Mouse (Mus musculus): ENCODE measurements around the gene Dock9. TPM values are rescaled to one million over a fixed set of nuclear protein-coding genes. Genes with fewer than 3 reads are reported as not detected.

Dock9 gene
- polyA plus RNA-seq, 1 experiment from 2014 or later = 11.1 TPM

- no peak for TF ChIP-seq CTCF (IDR thresholded peaks at IDR 0.05; ENCODE audit: low read depth)
- Histone ChIP-seq H3K4me1 (replicated peaks; ENCODE audit: insufficient read depth, low read length) (peaks cover 9% of the 10 kb centered on the region; the same call in 1 of the 2 replicates), H3K4me3 (replicated peaks; ENCODE audit: low read depth, low read length) (no peak overlapping the region), H3K27ac (no peak overlapping the region), H3K9me3 (replicated peaks; ENCODE audit: low read length) (no peaks in the 10 kb centered on the region), H3K9ac (ENCODE audit: low read depth, low read length) (no peak overlapping the region), H3K27me3 (ENCODE audit: insufficient read depth, low read length) (no peaks in the 10 kb centered on the region), H3K36me3 (ENCODE audit: insufficient read depth, low read length) (no peaks in the 10 kb centered on the region), H3K4me2 (ENCODE audit: low read length) (no peak overlapping the region)
- DNase-seq (ENCODE audit: low spot score) = no peak
- no peak for ATAC-seq (replicated peaks; ENCODE audit: low FRiP score, low read depth)
- WGBS = 49% methylated on average over 3 of the region's 3 CpGs
Observed at GRCm38 (mm10) chr14:121592890-121593289, 204.7 kb downstream of the Dock9 start.

DNA sequence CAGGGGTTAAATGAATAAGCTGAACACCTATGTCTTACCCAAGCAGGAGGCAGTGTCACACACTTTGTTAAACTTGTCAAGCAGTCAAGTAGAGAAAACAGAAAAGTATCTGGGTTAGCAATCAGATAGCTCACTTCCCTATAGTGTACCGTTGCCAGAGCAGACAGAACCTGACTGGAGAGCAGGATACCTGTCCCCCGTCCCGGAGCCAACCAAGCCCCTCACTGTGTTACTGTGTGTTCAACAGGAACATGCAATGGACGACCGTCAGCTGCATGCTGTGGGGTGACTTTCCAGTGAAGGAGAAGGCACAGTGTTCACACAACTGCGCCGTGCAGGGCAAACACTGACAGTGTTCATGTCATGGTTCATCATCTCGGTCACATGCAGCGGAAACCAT lies 205.3 kb downstream of the Dock9 start:
- no peak overlapping the region for H3K9ac ChIP-seq (ENCODE audit: low read depth, low read length)
- no peaks in the 10 kb centered on the region for H3K36me3 ChIP-seq (ENCODE audit: insufficient read depth, low read length)
- no peaks in the 10 kb centered on the region for H3K27me3 ChIP-seq (ENCODE audit: insufficient read depth, low read length)
- WGBS = 52% methylated on average over 9 of the region's 9 CpGs
- no peak for DNase-seq (ENCODE audit: low spot score)
- no peak for TF ChIP-seq CTCF (IDR thresholded peaks at IDR 0.05; ENCODE audit: low read depth)
- peaks cover 9% of the 10 kb centered on the region; the same call in 1 of the 2 replicates for H3K4me1 ChIP-seq (replicated peaks; ENCODE audit: insufficient read depth, low read length)
- no peak overlapping the region for H3K4me2 ChIP-seq (ENCODE audit: low read length)
- no peak for ATAC-seq (replicated peaks; ENCODE audit: low FRiP score, low read depth)
- no peaks in the 10 kb centered on the region for H3K9me3 ChIP-seq (replicated peaks; ENCODE audit: low read length)
- no peak overlapping the region for H3K4me3 ChIP-seq (replicated peaks; ENCODE audit: low read depth, low read length)
- no peak overlapping the region for H3K27ac ChIP-seq

DNA sequence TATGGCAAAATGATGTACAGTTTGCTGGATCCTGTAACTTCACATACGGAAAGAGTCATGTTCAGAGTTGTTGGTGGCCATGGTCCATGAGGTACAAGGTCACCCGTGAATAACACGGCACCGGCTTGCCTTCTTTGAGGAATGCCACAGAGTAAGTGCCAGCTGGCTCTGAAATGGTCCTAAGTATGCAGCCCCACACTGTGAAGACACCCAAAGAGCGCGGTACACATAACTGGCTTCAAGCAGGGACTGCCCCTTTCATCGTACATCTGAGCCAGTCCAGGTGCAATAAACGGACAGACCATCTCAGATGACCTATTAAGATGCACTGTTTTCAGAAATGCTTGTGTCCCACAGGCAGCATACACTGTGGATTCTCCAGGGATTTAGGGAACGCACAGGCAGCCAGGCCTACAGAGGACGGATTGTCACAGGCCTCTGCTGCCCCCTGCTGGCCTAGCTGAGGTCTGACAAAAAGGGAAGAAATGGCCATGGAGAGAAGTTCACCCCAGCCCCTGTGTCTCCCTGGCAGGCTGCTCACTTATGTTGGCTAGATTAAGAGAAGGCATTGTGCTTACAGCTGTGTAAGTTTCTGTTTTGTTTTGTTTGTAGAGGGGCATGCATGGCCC lies 208.4 kb downstream of the Dock9 start:
- Histone ChIP-seq H3K36me3 (ENCODE audit: insufficient read depth, low read length) (0 out of 2 replicates have a peak, but pooled peaks cover 5% of the 10 kb centered on the region), H3K4me2 (ENCODE audit: low read length) (no peak overlapping the region)
- WGBS = 41% methylated on average over 10 of the region's 10 CpGs

GRCm38 (mm10) chr14:121588451-121588850 lies 209.2 kb downstream of the Dock9 start:
- ATAC-seq (replicated peaks; ENCODE audit: low FRiP score, low read depth) = no peak

More for the DNA sequence above, 208.4 kb downstream of the Dock9 start:
- Histone ChIP-seq H3K4me3 (replicated peaks; ENCODE audit: low read depth, low read length) (no peak overlapping the region), H3K4me1 (replicated peaks; ENCODE audit: insufficient read depth, low read length) (peaks cover 4% of the 10 kb centered on the region; the same call in 1 of the 2 replicates), H3K9ac (ENCODE audit: low read depth, low read length) (no peak overlapping the region), H3K27ac (no peak overlapping the region), H3K27me3 (ENCODE audit: insufficient read depth, low read length) (no peaks in the 10 kb centered on the region), H3K9me3 (replicated peaks; ENCODE audit: low read length) (no peaks in the 10 kb centered on the region)
- ATAC-seq (replicated peaks; ENCODE audit: low FRiP score, low read depth) = peak; percentile 54; the same call in 1 of the 2 replicates
- DNase-seq (ENCODE audit: low spot score) = peak; percentile 88
- peak; percentile 94 for TF ChIP-seq CTCF (IDR thresholded peaks at IDR 0.05; ENCODE audit: low read depth)

GRCm38 (mm10) chr14:121585906-121586765 lies 211.5 kb downstream of the Dock9 start:
- no peaks in the 10 kb centered on the region for H3K9me3 ChIP-seq (replicated peaks; ENCODE audit: low read length)
- H3K27me3 ChIP-seq (ENCODE audit: insufficient read depth, low read length) = no peaks in the 10 kb centered on the region
- 0 out of 2 replicates have a peak, but pooled peaks cover 16% of the 10 kb centered on the region for H3K36me3 ChIP-seq (ENCODE audit: insufficient read depth, low read length)
- no peak overlapping the region for H3K27ac ChIP-seq
- 44% methylated on average over 21 of the region's 21 CpGs for WGBS
- H3K4me2 ChIP-seq (ENCODE audit: low read length) = no peak overlapping the region
- H3K4me3 ChIP-seq (replicated peaks; ENCODE audit: low read depth, low read length) = no peak overlapping the region
- no peak for TF ChIP-seq CTCF (IDR thresholded peaks at IDR 0.05; ENCODE audit: low read depth)
- ATAC-seq (replicated peaks; ENCODE audit: low FRiP score, low read depth) = no peak
- H3K4me1 ChIP-seq (replicated peaks; ENCODE audit: insufficient read depth, low read length) = no peaks in the 10 kb centered on the region
- DNase-seq (ENCODE audit: low spot score) = no peak
- no peak overlapping the region for H3K9ac ChIP-seq (ENCODE audit: low read depth, low read length)

More at GRCm38 (mm10) chr14:121588451-121588850, 209.2 kb downstream of the Dock9 start:
- H3K4me1 ChIP-seq (replicated peaks; ENCODE audit: insufficient read depth, low read length) = peaks cover 4% of the 10 kb centered on the region; the same call in 1 of the 2 replicates
- no peaks in the 10 kb centered on the region for H3K9me3 ChIP-seq (replicated peaks; ENCODE audit: low read length)
- peak; percentile 83 for DNase-seq (ENCODE audit: low spot score)
- no peak overlapping the region for H3K9ac ChIP-seq (ENCODE audit: low read depth, low read length)
- peak; percentile 92 for TF ChIP-seq CTCF (IDR thresholded peaks at IDR 0.05; ENCODE audit: low read depth)
- no peak overlapping the region for H3K4me3 ChIP-seq (replicated peaks; ENCODE audit: low read depth, low read length)
- 71% methylated on average over 4 of the region's 4 CpGs for WGBS
- no peaks in the 10 kb centered on the region for H3K27me3 ChIP-seq (ENCODE audit: insufficient read depth, low read length)
- H3K27ac ChIP-seq = no peak overlapping the region
- 0 out of 2 replicates have a peak, but pooled peaks cover 5% of the 10 kb centered on the region for H3K36me3 ChIP-seq (ENCODE audit: insufficient read depth, low read length)
- no peak overlapping the region for H3K4me2 ChIP-seq (ENCODE audit: low read length)

- DNase-seq (ENCODE audit: low spot score) (peak; percentile 78), ATAC-seq (replicated peaks; ENCODE audit: low FRiP score, low read depth) (no peak)
- Histone ChIP-seq H3K36me3 (ENCODE audit: insufficient read depth, low read length) (peaks cover 14% of the 10 kb centered on the region; the same call in 1 of the 2 replicates), H3K4me1 (replicated peaks; ENCODE audit: insufficient read depth, low read length) (no peaks in the 10 kb centered on the region), H3K9me3 (replicated peaks; ENCODE audit: low read length) (no peaks in the 10 kb centered on the region), H3K4me2 (ENCODE audit: low read length) (no peak overlapping the region), H3K4me3 (replicated peaks; ENCODE audit: low read depth, low read length) (no peak overlapping the region), H3K27me3 (ENCODE audit: insufficient read depth, low read length) (no peaks in the 10 kb centered on the region), H3K9ac (ENCODE audit: low read depth, low read length) (no peak overlapping the region), H3K27ac (no peak overlapping the region)
- 47% methylated on average over 3 of the region's 3 CpGs for WGBS
- TF ChIP-seq CTCF (IDR thresholded peaks at IDR 0.05; ENCODE audit: low read depth) = peak; percentile 91
Observed at GRCm38 (mm10) chr14:121579055-121579454, 218.6 kb downstream of the Dock9 start.

All from kidney, postnatal 0 days (tissue).